Mouse (Mus musculus) embryonic fibroblast, embryonic 13.5 days (primary cell): ENCODE data around the gene Hs6st1. TPM values are rescaled to one million over a fixed set of nuclear protein-coding genes. Genes with fewer than 3 reads are reported as not detected.

Experiments
- H3K27ac ChIP-seq: 2 replicates; pipeline ENCODE4 v1.5.1; 2012; ENCODE audit warnings: low read length, control low read depth, inconsistent platforms; ENCODE audit not compliant: insufficient read depth
- H3K4me1 ChIP-seq: 2 replicates; pipeline ENCODE4 v1.6.1; 2011; ENCODE audit warnings: low read length; ENCODE audit not compliant: control insufficient read depth, insufficient read depth
- H3K4me3 ChIP-seq: 2 replicates; pipeline ENCODE4 v1.5.1; 2011; ENCODE audit warnings: mild to moderate bottlenecking, control low read depth, low read length; ENCODE audit not compliant: insufficient read depth
- CTCF ChIP-seq: IDR thresholded peaks from 2 replicates; pipeline ENCODE4 v1.5.1; 2011; ENCODE audit warnings: mild to moderate bottlenecking, control low read depth, low read length, moderate library complexity, borderline replicate concordance; ENCODE audit not compliant: insufficient read depth
- POLR2A ChIP-seq: IDR thresholded peaks from 2 replicates; pipeline ENCODE4 v1.6.1; 2011; ENCODE audit warnings: low read depth, mild to moderate bottlenecking, control low read depth, low read length, moderate library complexity
- polyA plus RNA-seq: library from polyadenylated mRNA; stranded (reverse); fragments of >200 nt; gene quantifications from 2 replicates; pipeline ENCODE4 v1.2.4, GENCODE M21; 2011; ENCODE audit warnings: low read depth; ENCODE audit not compliant: missing spikeins, insufficient read length

Gene Hs6st1
- polyA plus RNA-seq, 1 experiment = 96.5 TPM

GRCm38 (mm10) chr1:36071176-36071575, 3.0 kb downstream of the Hs6st1 start:
- Histone ChIP-seq H3K27ac (no peak overlapping the region), H3K4me1 (no peaks in the 10 kb centered on the region; the same call in 1 of the 2 replicates), H3K4me3 (peak overlapping the region; percentile 4; the same call in 1 of the 2 replicates)
- no peak for TF ChIP-seq CTCF
- no peak for TF ChIP-seq POLR2A

GRCm38 (mm10) chr1:36071611-36072010, 3.4 kb downstream of the Hs6st1 start:
- H3K4me3 ChIP-seq = 0 out of 2 replicates have a peak overlapping the region, but pooled peaks have one; percentile 4
- no peaks in the 10 kb centered on the region; the same call in 1 of the 2 replicates for H3K4me1 ChIP-seq
- H3K27ac ChIP-seq = no peak overlapping the region
- no peak for TF ChIP-seq POLR2A
- no peak for TF ChIP-seq CTCF

GRCm38 (mm10) chr1:36072588-36073556, 4.7 kb downstream of the Hs6st1 start:
- no peak overlapping the region for H3K4me3 ChIP-seq
- H3K4me1 ChIP-seq = no peaks in the 10 kb centered on the region; the same call in 1 of the 2 replicates
- TF ChIP-seq CTCF (no peak), POLR2A (no peak)
- no peak overlapping the region for H3K27ac ChIP-seq

GRCm38 (mm10) chr1:36073566-36073965, 5.4 kb downstream of the Hs6st1 start:
- no peak overlapping the region for H3K4me3 ChIP-seq
- no peaks in the 10 kb centered on the region; the same call in 1 of the 2 replicates for H3K4me1 ChIP-seq
- no peak overlapping the region for H3K27ac ChIP-seq
- no peak for TF ChIP-seq POLR2A
- TF ChIP-seq CTCF = no peak

GRCm38 (mm10) chr1:36074197-36074596, 6.0 kb downstream of the Hs6st1 start:
- no peak for TF ChIP-seq CTCF
- TF ChIP-seq POLR2A = no peak
- Histone ChIP-seq H3K4me1 (no peaks in the 10 kb centered on the region; the same call in 1 of the 2 replicates), H3K27ac (no peak overlapping the region), H3K4me3 (no peak overlapping the region)

- Histone ChIP-seq H3K4me3 (no peak overlapping the region), H3K4me1 (peaks cover 3% of the 10 kb centered on the region; the same call in 1 of the 2 replicates), H3K27ac (no peak overlapping the region)
- no peak for TF ChIP-seq POLR2A
- no peak for TF ChIP-seq CTCF
Measured at GRCm38 (mm10) chr1:36074968-36075367, 6.8 kb downstream of the Hs6st1 start.

- H3K4me1 ChIP-seq = peaks cover 3% of the 10 kb centered on the region; the same call in 1 of the 2 replicates
- H3K4me3 ChIP-seq = no peak overlapping the region
- no peak for TF ChIP-seq CTCF
- TF ChIP-seq POLR2A = no peak
- H3K27ac ChIP-seq = no peak overlapping the region
Measured at GRCm38 (mm10) chr1:36075652-36076051, 7.5 kb downstream of the Hs6st1 start.

GRCm38 (mm10) chr1:36077084-36077483, 8.9 kb downstream of the Hs6st1 start:
- no peak overlapping the region for H3K27ac ChIP-seq
- no peak overlapping the region for H3K4me3 ChIP-seq
- peaks cover 3% of the 10 kb centered on the region; the same call in 1 of the 2 replicates for H3K4me1 ChIP-seq
- TF ChIP-seq CTCF = no peak
- no peak for TF ChIP-seq POLR2A

GRCm38 (mm10) chr1:36078250-36078649, 10.1 kb downstream of the Hs6st1 start:
- Histone ChIP-seq H3K27ac (no peak overlapping the region), H3K4me1 (peaks cover 3% of the 10 kb centered on the region; the same call in 1 of the 2 replicates), H3K4me3 (no peak overlapping the region)
- TF ChIP-seq CTCF = no peak
- no peak for TF ChIP-seq POLR2A

GRCm38 (mm10) chr1:36079679-36080078, 11.5 kb downstream of the Hs6st1 start:
- no peak overlapping the region for H3K27ac ChIP-seq
- peaks cover 3% of the 10 kb centered on the region; the same call in 1 of the 2 replicates for H3K4me1 ChIP-seq
- TF ChIP-seq CTCF (no peak), POLR2A (no peak)
- H3K4me3 ChIP-seq = no peak overlapping the region
